Mouse (Mus musculus) c-Kit-positive CD71-negative TER-119-negative erythroid progenitor cells, embryonic 14.5 days (primary cell): ENCODE measurements at regions not wholly inside any gene's neighbourhood (a gene's known extent, or its start where the extent isn't known, plus 50 kb on each side); places are given as distances from the start of the nearest gene placed in this dataset.
"Not testable (repeated sequence)": the region's sequence is repeated elsewhere in the genome, so short reads cannot be mapped to it uniquely, and the experiment has no call there.

Experiments
- DNase-seq: peaks from one replicate; pipeline ENCODE4 v3.0.0-alpha.2; 2013; ENCODE audit warnings: low read depth

GRCm38 (mm10) chr10:22460386-22460785 is 100.0 kb downstream of the Raet1d start:
- DNase-seq, result not testable (repeated sequence)

- not testable (repeated sequence) for DNase-seq
Measured at GRCm38 (mm10) chr10:22460818-22461479, 100.6 kb downstream of the Raet1d start.

GRCm38 (mm10) chr10:22461480-22462050 is 101.2 kb downstream of the Raet1d start:
- DNase-seq, result not testable (repeated sequence)

GRCm38 (mm10) chr10:22471722-22472330 is 111.5 kb downstream of the Raet1d start:
- not testable (repeated sequence) for DNase-seq

- DNase-seq, result peak; percentile 23
Measured at GRCm38 (mm10) chr10:22479860-22480259, 119.5 kb downstream of the Raet1d start.

- not testable (repeated sequence) for DNase-seq
Measured at GRCm38 (mm10) chr10:22487071-22487470, 126.7 kb downstream of the Raet1d start.

GRCm38 (mm10) chr10:22491806-22492347 is 131.5 kb downstream of the Raet1d start:
- DNase-seq, result not testable (repeated sequence)

- DNase-seq, result no peak
Measured at GRCm38 (mm10) chr10:22495975-22496496, 135.7 kb downstream of the Raet1d start.
